Mouse (Mus musculus): Measurements from ENCODE around the gene Hif3a.

- TF ChIP-seq CTCF (conservative IDR thresholded peaks at IDR 0.05 in 1 of 2, IDR thresholded peaks at IDR 0.05 in 1 of 2; ENCODE audit: low read depth in 2 of 2, low read length in 2 of 2) (no peak), POLR2AphosphoS2 (IDR thresholded peaks at IDR 0.05; ENCODE audit: low read depth, low read length) (no peak), CHD2 (IDR thresholded peaks at IDR 0.05; ENCODE audit: low read length) (no peak), TCF12 (IDR thresholded peaks at IDR 0.05; ENCODE audit: low read depth, low read length) (no peak), NELFE (IDR thresholded peaks at IDR 0.05; ENCODE audit: low read depth, low read length) (no peak)
These were observed 69.8 kb downstream of the Hif3a start, which contains the start of gene Ccdc8 for GRCm38 (mm10) chr7:16992451-16992807.

Measured in CH12.LX (cell line).